Mouse (Mus musculus): Measurements from ENCODE around the gene Agbl4. TPM values are rescaled to one million over a fixed set of nuclear protein-coding genes. Genes with fewer than 3 reads are reported as not detected.
A peak's percentile ranks its signal among the peaks of the same experiment; 100 is the strongest.

The Agbl4 gene
- polyA plus RNA-seq, 1 experiment from 2014 or later, result 3.5 TPM

DNA sequence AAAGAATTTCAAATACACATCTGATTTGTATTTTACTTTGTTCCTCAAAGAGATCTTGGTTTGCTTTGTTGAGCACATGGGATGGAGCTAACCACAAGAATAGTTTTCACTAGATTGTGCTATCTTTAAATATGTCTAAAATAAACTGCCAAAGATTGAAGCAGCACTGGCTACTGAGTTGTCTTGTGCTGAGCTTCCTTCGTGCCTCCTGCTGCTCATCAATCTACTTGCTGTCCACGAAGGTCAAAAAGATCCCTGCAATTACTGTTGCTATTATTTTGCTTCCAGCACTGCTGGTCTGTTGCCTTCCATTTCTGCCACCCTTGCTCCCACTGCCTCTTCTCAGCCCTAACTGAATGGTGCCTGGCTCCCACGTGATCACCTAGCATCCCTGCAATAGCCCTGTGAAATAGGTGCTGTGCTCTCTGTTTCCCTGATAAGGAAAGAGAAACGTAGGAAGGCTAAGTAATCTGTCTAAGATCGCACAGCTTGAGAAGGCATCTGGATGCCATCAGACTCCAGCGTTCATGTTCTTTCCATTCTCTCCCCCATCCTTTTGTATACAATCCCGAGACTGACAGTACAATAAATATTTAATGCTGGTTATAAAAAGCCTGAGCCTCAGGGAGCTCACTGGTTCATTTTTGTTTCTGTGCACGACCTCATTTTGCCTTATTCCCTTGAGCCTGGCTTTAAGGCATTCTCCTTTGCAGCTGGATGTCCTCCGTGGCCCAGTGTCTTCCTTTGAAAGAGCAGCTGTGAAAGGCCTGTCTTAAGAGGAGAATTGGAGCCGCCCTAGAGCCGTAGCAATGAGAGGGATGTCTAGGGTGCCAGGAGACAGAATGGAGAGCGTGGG, 1273.3 kb downstream of the Agbl4 start:
- H3K36me3 ChIP-seq (replicated peaks; ENCODE audit: control insufficient read depth, insufficient read depth), result no peaks in the 10 kb centered on the region
- WGBS, result 17% methylated on average over 12 of the region's 12 CpGs
- no peaks in the 10 kb centered on the region for H3K9me3 ChIP-seq (ENCODE audit: control insufficient read depth, low read length)
- no peak overlapping the region for H3K4me3 ChIP-seq (replicated peaks; ENCODE audit: low read length)
- H3K4me2 ChIP-seq (replicated peaks), result no peak overlapping the region
- H3K4me1 ChIP-seq (replicated peaks; ENCODE audit: control insufficient read depth, insufficient read depth, low read length), result peaks cover 13% of the 10 kb centered on the region
- peak overlapping the region; percentile 54 for H3K27ac ChIP-seq
- H3K27me3 ChIP-seq (ENCODE audit: control insufficient read depth, insufficient read depth, low read length), result no peaks in the 10 kb centered on the region
- DNase-seq (ENCODE audit: low spot score) (peak; percentile 43), ATAC-seq (ENCODE audit: low FRiP score) (peak; percentile 61; the same call in 1 of the 2 replicates)
- H3K9ac ChIP-seq, result no peak overlapping the region

GRCm38 (mm10) chr4:111671440-111671839, 1274.0 kb downstream of the Agbl4 start:
- peak overlapping the region; percentile 54 for H3K27ac ChIP-seq
- H3K4me1 ChIP-seq (replicated peaks; ENCODE audit: control insufficient read depth, insufficient read depth, low read length), result peaks cover 13% of the 10 kb centered on the region
- no peak overlapping the region for H3K9ac ChIP-seq
- H3K4me2 ChIP-seq (replicated peaks), result no peak overlapping the region
- ATAC-seq (ENCODE audit: low FRiP score) (no peak), DNase-seq (ENCODE audit: low spot score) (no peak)
- H3K36me3 ChIP-seq (replicated peaks; ENCODE audit: control insufficient read depth, insufficient read depth), result no peaks in the 10 kb centered on the region
- WGBS, result 70% methylated on average over 4 of the region's 4 CpGs
- no peaks in the 10 kb centered on the region for H3K9me3 ChIP-seq (ENCODE audit: control insufficient read depth, low read length)
- H3K27me3 ChIP-seq (ENCODE audit: control insufficient read depth, insufficient read depth, low read length), result no peaks in the 10 kb centered on the region
- no peak overlapping the region for H3K4me3 ChIP-seq (replicated peaks; ENCODE audit: low read length)

DNA sequence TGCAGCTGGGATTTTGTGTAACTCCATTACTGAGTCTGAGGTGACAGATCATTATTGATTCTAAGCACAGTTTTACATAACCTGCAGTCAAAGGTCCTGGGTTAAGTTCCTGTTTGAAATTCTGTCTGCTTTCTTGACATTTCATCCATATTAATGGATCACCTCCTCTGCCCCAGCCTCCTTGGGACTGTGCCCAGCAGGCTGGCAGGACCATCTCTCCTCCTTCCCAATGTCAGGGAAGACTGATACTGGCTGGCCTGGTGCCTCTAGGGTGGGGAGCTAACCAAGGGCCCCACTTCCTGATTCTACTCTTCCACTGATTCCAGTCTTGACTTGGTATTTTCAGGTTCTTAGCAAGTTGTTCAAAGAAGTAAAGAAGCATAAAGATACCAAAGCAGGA, 1276.4 kb downstream of the Agbl4 start:
- Histone ChIP-seq H3K4me1 (replicated peaks; ENCODE audit: control insufficient read depth, insufficient read depth, low read length) (peaks cover 13% of the 10 kb centered on the region), H3K4me2 (replicated peaks) (no peak overlapping the region), H3K9ac (no peak overlapping the region), H3K27me3 (ENCODE audit: control insufficient read depth, insufficient read depth, low read length) (no peaks in the 10 kb centered on the region), H3K4me3 (replicated peaks; ENCODE audit: low read length) (no peak overlapping the region), H3K27ac (no peak overlapping the region), H3K9me3 (ENCODE audit: control insufficient read depth, low read length) (no peaks in the 10 kb centered on the region), H3K36me3 (replicated peaks; ENCODE audit: control insufficient read depth, insufficient read depth) (no peaks in the 10 kb centered on the region)
- DNase-seq (ENCODE audit: low spot score), result no peak
- ATAC-seq (ENCODE audit: low FRiP score), result no peak; the same call in 1 of the 2 replicates

- Histone ChIP-seq H3K27me3 (ENCODE audit: control insufficient read depth, insufficient read depth, low read length) (no peaks in the 10 kb centered on the region), H3K4me3 (replicated peaks; ENCODE audit: low read length) (no peak overlapping the region), H3K36me3 (replicated peaks; ENCODE audit: control insufficient read depth, insufficient read depth) (no peaks in the 10 kb centered on the region), H3K9ac (no peak overlapping the region), H3K4me2 (replicated peaks) (no peak overlapping the region), H3K4me1 (replicated peaks; ENCODE audit: control insufficient read depth, insufficient read depth, low read length) (no peaks in the 10 kb centered on the region), H3K27ac (no peak overlapping the region), H3K9me3 (ENCODE audit: control insufficient read depth, low read length) (no peaks in the 10 kb centered on the region)
- ATAC-seq (ENCODE audit: low FRiP score) (0 out of 2 replicates have a peak, but pooled peaks have one; percentile 13), DNase-seq (ENCODE audit: low spot score) (no peak)
- 48% methylated on average over 5 of the region's 5 CpGs for WGBS
These were observed 1284.5 kb downstream of the Agbl4 start for GRCm38 (mm10) chr4:111681926-111682325.

DNA sequence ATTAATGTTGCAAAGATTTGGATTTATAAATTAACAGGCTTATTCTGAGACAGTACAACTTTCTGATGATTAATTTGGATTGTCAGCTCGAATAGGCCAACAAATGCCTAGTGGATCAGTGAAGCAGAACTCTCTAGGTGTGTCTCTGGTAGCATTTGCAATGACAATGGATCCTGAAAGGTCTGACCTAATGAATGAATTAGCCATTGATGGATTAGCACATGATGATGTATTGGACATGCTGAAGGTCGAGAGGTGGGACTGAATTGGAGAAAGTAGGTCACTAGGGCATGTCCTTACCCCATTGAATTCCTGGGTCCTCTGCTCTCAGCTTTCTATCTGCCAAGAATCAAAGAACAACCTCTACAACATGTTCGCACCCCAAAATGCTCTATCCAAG, 1285.3 kb downstream of the Agbl4 start:
- no peak overlapping the region for H3K27ac ChIP-seq
- WGBS, result 76% methylated on average over 3 of the region's 3 CpGs
- no peaks in the 10 kb centered on the region for H3K36me3 ChIP-seq (replicated peaks; ENCODE audit: control insufficient read depth, insufficient read depth)
- DNase-seq (ENCODE audit: low spot score) (no peak), ATAC-seq (ENCODE audit: low FRiP score) (no peak)
- H3K9me3 ChIP-seq (ENCODE audit: control insufficient read depth, low read length), result no peaks in the 10 kb centered on the region
- H3K9ac ChIP-seq, result no peak overlapping the region
- no peak overlapping the region for H3K4me3 ChIP-seq (replicated peaks; ENCODE audit: low read length)
- H3K27me3 ChIP-seq (ENCODE audit: control insufficient read depth, insufficient read depth, low read length), result no peaks in the 10 kb centered on the region
- H3K4me2 ChIP-seq (replicated peaks), result no peak overlapping the region
- 0 out of 2 replicates have a peak, but pooled peaks cover 3% of the 10 kb centered on the region for H3K4me1 ChIP-seq (replicated peaks; ENCODE audit: control insufficient read depth, insufficient read depth, low read length)

GRCm38 (mm10) chr4:111683843-111684242, 1286.4 kb downstream of the Agbl4 start:
- Histone ChIP-seq H3K27ac (no peak overlapping the region), H3K9ac (no peak overlapping the region), H3K4me2 (replicated peaks) (no peak overlapping the region), H3K36me3 (replicated peaks; ENCODE audit: control insufficient read depth, insufficient read depth) (no peaks in the 10 kb centered on the region), H3K4me3 (replicated peaks; ENCODE audit: low read length) (no peak overlapping the region), H3K9me3 (ENCODE audit: control insufficient read depth, low read length) (no peaks in the 10 kb centered on the region), H3K4me1 (replicated peaks; ENCODE audit: control insufficient read depth, insufficient read depth, low read length) (0 out of 2 replicates have a peak, but pooled peaks cover 3% of the 10 kb centered on the region), H3K27me3 (ENCODE audit: control insufficient read depth, insufficient read depth, low read length) (no peaks in the 10 kb centered on the region)
- WGBS, result 70% methylated on average over 5 of the region's 5 CpGs
- DNase-seq (ENCODE audit: low spot score) (no peak), ATAC-seq (ENCODE audit: low FRiP score) (no peak)

GRCm38 (mm10) chr4:111685951-111686350, 1288.5 kb downstream of the Agbl4 start:
- Histone ChIP-seq H3K27ac (no peak overlapping the region), H3K36me3 (replicated peaks; ENCODE audit: control insufficient read depth, insufficient read depth) (no peaks in the 10 kb centered on the region), H3K4me2 (replicated peaks) (no peak overlapping the region), H3K9me3 (ENCODE audit: control insufficient read depth, low read length) (no peaks in the 10 kb centered on the region), H3K27me3 (ENCODE audit: control insufficient read depth, insufficient read depth, low read length) (no peaks in the 10 kb centered on the region), H3K4me3 (replicated peaks; ENCODE audit: low read length) (no peak overlapping the region), H3K9ac (no peak overlapping the region), H3K4me1 (replicated peaks; ENCODE audit: control insufficient read depth, insufficient read depth, low read length) (0 out of 2 replicates have a peak, but pooled peaks cover 9% of the 10 kb centered on the region)
- DNase-seq (ENCODE audit: low spot score), result no peak
- WGBS, result 65% methylated on average over 2 of the region's 2 CpGs
- no peak for ATAC-seq (ENCODE audit: low FRiP score)

GRCm38 (mm10) chr4:111686951-111687350, 1289.5 kb downstream of the Agbl4 start:
- H3K36me3 ChIP-seq (replicated peaks; ENCODE audit: control insufficient read depth, insufficient read depth), result no peaks in the 10 kb centered on the region
- no peak overlapping the region for H3K4me3 ChIP-seq (replicated peaks; ENCODE audit: low read length)
- H3K4me1 ChIP-seq (replicated peaks; ENCODE audit: control insufficient read depth, insufficient read depth, low read length), result 0 out of 2 replicates have a peak, but pooled peaks cover 9% of the 10 kb centered on the region
- 6% methylated on average over 9 of the region's 9 CpGs for WGBS
- DNase-seq (ENCODE audit: low spot score) (peak; percentile 77), ATAC-seq (ENCODE audit: low FRiP score) (peak; percentile 53; the same call in 1 of the 2 replicates)
- H3K9me3 ChIP-seq (ENCODE audit: control insufficient read depth, low read length), result no peaks in the 10 kb centered on the region
- H3K9ac ChIP-seq, result no peak overlapping the region
- H3K27ac ChIP-seq, result no peak overlapping the region
- peak overlapping the region; percentile 36 for H3K4me2 ChIP-seq (replicated peaks)
- H3K27me3 ChIP-seq (ENCODE audit: control insufficient read depth, insufficient read depth, low read length), result no peaks in the 10 kb centered on the region

- Histone ChIP-seq H3K36me3 (replicated peaks; ENCODE audit: control insufficient read depth, insufficient read depth) (no peaks in the 10 kb centered on the region), H3K27ac (no peak overlapping the region), H3K4me2 (replicated peaks) (peak overlapping the region; percentile 36), H3K9ac (no peak overlapping the region), H3K27me3 (ENCODE audit: control insufficient read depth, insufficient read depth, low read length) (no peaks in the 10 kb centered on the region), H3K4me1 (replicated peaks; ENCODE audit: control insufficient read depth, insufficient read depth, low read length) (0 out of 2 replicates have a peak, but pooled peaks cover 9% of the 10 kb centered on the region), H3K9me3 (ENCODE audit: control insufficient read depth, low read length) (no peaks in the 10 kb centered on the region), H3K4me3 (replicated peaks; ENCODE audit: low read length) (no peak overlapping the region)
- ATAC-seq (ENCODE audit: low FRiP score), result no peak; the same call in 1 of the 2 replicates
- WGBS, result 19% methylated on average over 6 of the region's 6 CpGs
- DNase-seq (ENCODE audit: low spot score), result peak; percentile 84
These were observed 1290.2 kb downstream of the Agbl4 start for GRCm38 (mm10) chr4:111687613-111688012.

Data from hindbrain, embryonic 14.5 days (tissue).